Mouse (Mus musculus) MEL (cell line): ENCODE results near the gene Babam1.

ENCODE experiments used
- CTCF ChIP-seq, 3 experiments: IDR thresholded peaks in 2 of 3; conservative IDR thresholded peaks in 1 of 3; 2 replicates each; pipeline ENCODE4 v1.5.1; 2011 to 2012; ENCODE audit warnings: low read length in 3 of 3, low read depth in 2 of 3, mild to moderate bottlenecking in 2 of 3, improper control_type of control experiment in 1 of 3, inconsistent platforms in 1 of 3, mixed read lengths in 1 of 3, moderate library complexity in 1 of 3; ENCODE audit not compliant: control insufficient read depth in 1 of 3, insufficient read depth in 1 of 3, poor library complexity in 1 of 3, severe bottlenecking in 1 of 3
- E2F4 ChIP-seq: IDR thresholded peaks from 2 replicates; pipeline ENCODE4 v1.6.1; 2011; ENCODE audit warnings: low read depth, low read length, improper control_type of control experiment, borderline replicate concordance
- EP300 ChIP-seq, 2 experiments: IDR thresholded peaks; 2 replicates each; pipeline ENCODE4 v1.6.1; 2011; ENCODE audit warnings: improper control_type of control experiment in 2 of 2, low read length in 2 of 2, low read depth in 1 of 2, mild to moderate bottlenecking in 1 of 2
- JUND ChIP-seq: IDR thresholded peaks from 2 replicates; pipeline ENCODE4 v1.6.1; 2011; ENCODE audit warnings: low read depth, mild to moderate bottlenecking, improper control_type of control experiment, low read length
- MAX ChIP-seq: IDR thresholded peaks from 2 replicates; pipeline ENCODE4 v1.6.1; 2011; ENCODE audit warnings: low read length, improper control_type of control experiment
- MYB ChIP-seq: IDR thresholded peaks from 2 replicates; pipeline ENCODE4 v1.6.1; 2011; ENCODE audit warnings: mild to moderate bottlenecking, low read depth, low read length, improper control_type of control experiment
- POLR2A ChIP-seq, 2 experiments: IDR thresholded peaks; 2 replicates each; pipeline ENCODE4 v1.6.1; 2011 to 2012; ENCODE audit warnings: low read length in 2 of 2, mild to moderate bottlenecking in 2 of 2, control low read depth in 1 of 2, improper control_type of control experiment in 1 of 2, low read depth in 1 of 2, moderate library complexity in 1 of 2; ENCODE audit not compliant: control insufficient read depth in 1 of 2, insufficient read depth in 1 of 2, poor library complexity in 1 of 2
- RCOR1 ChIP-seq: IDR thresholded peaks from 2 replicates; pipeline ENCODE4 v1.6.1; 2012; ENCODE audit warnings: low read depth, mild to moderate bottlenecking, inconsistent platforms, low read length, improper control_type of control experiment
- TAL1 ChIP-seq: IDR thresholded peaks from 2 replicates; pipeline ENCODE4 v1.6.1; 2012; ENCODE audit warnings: mild to moderate bottlenecking, inconsistent platforms, low read length, moderate library complexity, mixed read lengths
- TCF12 ChIP-seq: IDR thresholded peaks from 2 replicates; pipeline ENCODE4 v1.6.1; 2014; ENCODE audit warnings: low read depth, mild to moderate bottlenecking, inconsistent platforms, low read length, improper control_type of control experiment, moderate library complexity
- ZNF384 ChIP-seq: IDR thresholded peaks from 2 replicates; pipeline ENCODE4 v1.6.1; 2012; ENCODE audit warnings: low read depth, mild to moderate bottlenecking, inconsistent platforms, low read length, improper control_type of control experiment

GRCm38 (mm10) chr8:71351520-71351919 is 45.1 kb upstream of the Babam1 start:
- no peak for TF ChIP-seq TCF12
- TF ChIP-seq TAL1 = no peak
- no peak for TF ChIP-seq EP300 (IDR thresholded peaks at IDR 0.05; ENCODE audit: low read depth in 1 of 2, low read length in 2 of 2)
- no peak for TF ChIP-seq MAX
- no peak for TF ChIP-seq MYB
- TF ChIP-seq JUND = no peak
- no peak for TF ChIP-seq POLR2A (IDR thresholded peaks at IDR 0.05; ENCODE audit: control insufficient read depth in 1 of 2, insufficient read depth in 1 of 2, low read depth in 1 of 2, low read length in 2 of 2, poor library complexity in 1 of 2)
- no peak for TF ChIP-seq ZNF384
- no peak for TF ChIP-seq E2F4
- no peak for TF ChIP-seq RCOR1
- no peak for TF ChIP-seq CTCF (IDR thresholded peaks at IDR 0.05 in 2 of 3, conservative IDR thresholded peaks at IDR 0.05 in 1 of 3; ENCODE audit: control insufficient read depth in 1 of 3, insufficient read depth in 1 of 3, low read depth in 2 of 3, low read length in 3 of 3, poor library complexity in 1 of 3, severe bottlenecking in 1 of 3)
